Mouse (Mus musculus) cerebellum, adult 2 months (tissue): ENCODE data around the gene Wdr25. TPM values are rescaled to one million over a fixed set of nuclear protein-coding genes. Genes with fewer than 3 reads are reported as not detected.

ENCODE experiments used
- DNase-seq, 2 experiments: peaks; one replicate each; pipeline ENCODE4 v3.0.0; 2021
- H3K27ac ChIP-seq: fragments of 200-500 bp; 2 replicates; pipeline ENCODE4 v1.5.1; 2012; ENCODE audit warnings: low read length, control low read depth, inconsistent platforms; ENCODE audit not compliant: insufficient read depth
- H3K27me3 ChIP-seq: fragments of 200-500 bp; 2 replicates; pipeline ENCODE4 v1.6.1; 2012; ENCODE audit warnings: inconsistent platforms, mild to moderate bottlenecking, low read length, moderate library complexity; ENCODE audit not compliant: control insufficient read depth, insufficient read depth
- H3K4me1 ChIP-seq: fragments of 200-500 bp; 2 replicates; pipeline ENCODE4 v1.6.1; 2011; ENCODE audit warnings: low read length; ENCODE audit not compliant: control insufficient read depth, insufficient read depth
- H3K4me3 ChIP-seq: fragments of 200-500 bp; replicated peaks from 2 replicates; pipeline ENCODE3; 2011; ENCODE audit warnings: mild to moderate bottlenecking, low read depth, low read length, control low read depth; ENCODE audit not compliant: insufficient read depth
- CTCF ChIP-seq: fragments of 200-500 bp; IDR thresholded peaks from 2 replicates; pipeline ENCODE4 v1.5.1; 2011; ENCODE audit warnings: low read depth, mild to moderate bottlenecking, control low read depth, low read length, moderate library complexity, borderline replicate concordance; ENCODE audit not compliant: insufficient read depth
- POLR2A ChIP-seq: fragments of 200-500 bp; IDR thresholded peaks from 2 replicates; pipeline ENCODE4 v1.6.1; 2011; ENCODE audit warnings: low read length, control low read depth, borderline replicate concordance; ENCODE audit not compliant: insufficient read depth
- WGBS: fragments of 180-500 bp; shearing (Covaris S2); methylation state at CpG from one replicate; pipeline ENCODE4 v1.1.7; 2018; 5-methylcytosine and 5-hydroxymethylcytosine counted together
- polyA plus RNA-seq: library from polyadenylated mRNA; depleted of rRNA; stranded (reverse); fragments of >200 nt; gene quantifications from 2 replicates; pipeline ENCODE4 v1.2.3, GENCODE M21; 2012

Gene Wdr25
- polyA plus RNA-seq, 1 experiment = 16.0 TPM

- 66% methylated on average over 9 of the region's 9 CpGs for WGBS
- no peak overlapping the region for H3K27ac ChIP-seq
- TF ChIP-seq POLR2A = no peak
- TF ChIP-seq CTCF = peak; percentile 37; the same call in 1 of the 2 replicates
- DNase-seq = no peak
- no peaks in the 10 kb centered on the region; the same call in 1 of the 2 replicates for H3K27me3 ChIP-seq
- peaks cover 21% of the 10 kb centered on the region for H3K4me1 ChIP-seq
- H3K4me3 ChIP-seq = no peak overlapping the region
Measured at GRCm38 (mm10) chr12:109023780-109024179, 130.3 kb downstream of the Wdr25 start.

- H3K27me3 ChIP-seq = no peaks in the 10 kb centered on the region; the same call in 1 of the 2 replicates
- TF ChIP-seq POLR2A (no peak), CTCF (no peak)
- no peaks in the 10 kb centered on the region for H3K4me1 ChIP-seq
- no peak overlapping the region for H3K4me3 ChIP-seq
- DNase-seq = no peak
- no peak overlapping the region for H3K27ac ChIP-seq
- 90% methylated on average over 2 of the region's 2 CpGs for WGBS
Measured at GRCm38 (mm10) chr12:109037026-109037425, 143.6 kb downstream of the Wdr25 start.

GRCm38 (mm10) chr12:109038179-109038819, 144.9 kb downstream of the Wdr25 start:
- Histone ChIP-seq H3K4me3 (no peak overlapping the region), H3K4me1 (no peaks in the 10 kb centered on the region), H3K27me3 (no peaks in the 10 kb centered on the region; the same call in 1 of the 2 replicates), H3K27ac (no peak overlapping the region)
- peak; percentile 29 to 58 for DNase-seq
- 12% methylated on average over 14 of the region's 14 CpGs for WGBS
- no peak for TF ChIP-seq CTCF
- no peak for TF ChIP-seq POLR2A

DNA sequence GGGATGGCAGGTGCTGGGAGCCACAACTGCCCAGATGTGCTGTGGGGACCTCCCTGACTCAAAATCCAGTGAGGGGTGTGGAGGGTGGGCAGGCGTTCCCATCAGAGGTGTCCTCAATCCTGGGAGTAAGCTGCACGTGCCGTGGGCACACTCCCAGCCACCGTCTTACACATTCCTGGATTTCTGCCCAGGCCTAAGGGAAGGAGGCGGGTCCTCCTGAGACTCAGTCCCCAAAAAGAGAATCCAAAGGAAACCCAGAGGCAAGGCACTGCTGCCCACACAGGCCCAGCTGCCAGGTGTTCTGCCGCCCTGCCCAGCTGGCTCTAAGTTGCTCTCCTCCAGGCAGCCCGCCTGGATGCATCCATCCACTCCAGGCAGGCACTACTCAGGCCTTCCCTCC, 145.9 kb downstream of the Wdr25 start:
- DNase-seq = no peak
- TF ChIP-seq CTCF (no peak), POLR2A (no peak)
- H3K27me3 ChIP-seq = no peaks in the 10 kb centered on the region; the same call in 1 of the 2 replicates
- no peak overlapping the region for H3K27ac ChIP-seq
- H3K4me1 ChIP-seq = no peaks in the 10 kb centered on the region
- 20% methylated on average over 7 of the region's 7 CpGs for WGBS
- H3K4me3 ChIP-seq = no peak overlapping the region

DNA sequence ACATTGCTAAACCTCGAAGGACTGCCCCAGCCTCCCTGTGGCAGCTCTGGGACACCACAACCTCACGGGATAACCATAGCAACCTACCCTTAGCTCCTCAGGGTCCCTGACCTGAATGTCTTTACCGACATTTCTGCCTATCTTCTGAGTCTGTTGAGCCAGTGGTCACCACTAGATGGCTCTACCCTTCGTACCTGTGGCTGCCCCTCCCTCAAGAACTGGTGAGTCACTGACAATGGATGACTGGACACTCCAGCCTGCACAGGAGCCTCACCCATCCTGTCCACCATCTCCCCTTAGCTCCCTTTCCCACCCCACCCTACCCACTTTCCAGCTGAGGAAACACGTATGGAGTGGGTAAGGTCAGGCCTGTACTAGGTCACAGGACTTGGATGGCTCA, 151.1 kb downstream of the Wdr25 start:
- WGBS = 24% methylated on average over 5 of the region's 5 CpGs
- Histone ChIP-seq H3K27ac (no peak overlapping the region), H3K27me3 (no peaks in the 10 kb centered on the region; the same call in 1 of the 2 replicates), H3K4me1 (no peaks in the 10 kb centered on the region), H3K4me3 (no peak overlapping the region)
- TF ChIP-seq CTCF (peak; percentile 42; the same call in 1 of the 2 replicates), POLR2A (no peak)
- DNase-seq = no peak

- DNase-seq = no peak
- no peak for TF ChIP-seq CTCF
- no peak for TF ChIP-seq POLR2A
- Histone ChIP-seq H3K4me3 (no peak overlapping the region), H3K27ac (no peak overlapping the region), H3K27me3 (no peaks in the 10 kb centered on the region; the same call in 1 of the 2 replicates), H3K4me1 (no peaks in the 10 kb centered on the region)
- WGBS = 58% methylated on average over 7 of the region's 7 CpGs
Measured at GRCm38 (mm10) chr12:109045581-109045980, 152.2 kb downstream of the Wdr25 start.

- DNase-seq = no peak
- Histone ChIP-seq H3K4me3 (no peak overlapping the region), H3K27me3 (peaks cover 4% of the 10 kb centered on the region; the same call in 1 of the 2 replicates), H3K27ac (no peak overlapping the region), H3K4me1 (no peaks in the 10 kb centered on the region)
- TF ChIP-seq POLR2A (no peak), CTCF (no peak)
- WGBS = 86% methylated on average over 4 of the region's 4 CpGs
Measured at GRCm38 (mm10) chr12:109049949-109050348, 156.5 kb downstream of the Wdr25 start.
